Mouse (Mus musculus): ENCODE results near the gene Mbtps1. TPM values are rescaled to one million over a fixed set of nuclear protein-coding genes. Genes with fewer than 3 reads are reported as not detected.

The Mbtps1 gene
- total RNA-seq, 2 experiments from 2014 or later: 42.7 to 88.4 TPM

GRCm38 (mm10) chr8:119510471-119510870 lies 48.1 kb downstream of the Mbtps1 start:
- ATAC-seq (replicated peaks; ENCODE audit: low FRiP score, poor library complexity, severe bottlenecking): no peak

GRCm38 (mm10) chr8:119506106-119506505 lies 52.4 kb downstream of the Mbtps1 start:
- ATAC-seq (replicated peaks; ENCODE audit: low FRiP score, poor library complexity, severe bottlenecking): no peak

GRCm38 (mm10) chr8:119505488-119505887 lies 53.0 kb downstream of the Mbtps1 start:
- ATAC-seq (replicated peaks; ENCODE audit: low FRiP score, poor library complexity, severe bottlenecking): no peak

GRCm38 (mm10) chr8:119503191-119503767 lies 55.3 kb downstream of the Mbtps1 start:
- no peak for ATAC-seq (replicated peaks; ENCODE audit: low FRiP score, poor library complexity, severe bottlenecking)

- no peak for ATAC-seq (replicated peaks; ENCODE audit: low FRiP score, poor library complexity, severe bottlenecking)
Measured at GRCm38 (mm10) chr8:119502111-119502510, 56.4 kb downstream of the Mbtps1 start.

- ATAC-seq (replicated peaks; ENCODE audit: low FRiP score, poor library complexity, severe bottlenecking): no peak
Measured at GRCm38 (mm10) chr8:119501598-119501997, 56.9 kb downstream of the Mbtps1 start, which contains the start of gene Slc38a8. Slc38a8 (minus strand) TSS chr8:119501698.

GRCm38 (mm10) chr8:119499836-119500235 lies 58.7 kb downstream of the Mbtps1 start:
- ATAC-seq (replicated peaks; ENCODE audit: low FRiP score, poor library complexity, severe bottlenecking): no peak

- ATAC-seq (replicated peaks; ENCODE audit: low FRiP score, poor library complexity, severe bottlenecking): no peak
Measured at GRCm38 (mm10) chr8:119496848-119497247, 61.7 kb downstream of the Mbtps1 start.

- no peak for ATAC-seq (replicated peaks; ENCODE audit: low FRiP score, poor library complexity, severe bottlenecking)
Measured at GRCm38 (mm10) chr8:119487093-119487492, 71.4 kb downstream of the Mbtps1 start.

GRCm38 (mm10) chr8:119484145-119484896 lies 74.2 kb downstream of the Mbtps1 start:
- no peak for ATAC-seq (replicated peaks; ENCODE audit: low FRiP score, poor library complexity, severe bottlenecking)

GRCm38 (mm10) chr8:119478684-119479083 lies 79.9 kb downstream of the Mbtps1 start:
- ATAC-seq (replicated peaks; ENCODE audit: low FRiP score, poor library complexity, severe bottlenecking): no peak

GRCm38 (mm10) chr8:119468091-119468490 lies 90.4 kb downstream of the Mbtps1 start:
- no peak for ATAC-seq (replicated peaks; ENCODE audit: low FRiP score, poor library complexity, severe bottlenecking)

- no peak for ATAC-seq (replicated peaks; ENCODE audit: low FRiP score, poor library complexity, severe bottlenecking)
Measured at GRCm38 (mm10) chr8:119466794-119467193, 91.7 kb downstream of the Mbtps1 start.

GRCm38 (mm10) chr8:119466105-119466504 lies 92.4 kb downstream of the Mbtps1 start:
- no peak for ATAC-seq (replicated peaks; ENCODE audit: low FRiP score, poor library complexity, severe bottlenecking)

- ATAC-seq (replicated peaks; ENCODE audit: low FRiP score, poor library complexity, severe bottlenecking): no peak
Measured at GRCm38 (mm10) chr8:119463709-119464108, 94.8 kb downstream of the Mbtps1 start.

GRCm38 (mm10) chr8:119461356-119461755 lies 97.2 kb downstream of the Mbtps1 start:
- ATAC-seq (replicated peaks; ENCODE audit: low FRiP score, poor library complexity, severe bottlenecking): no peak

- no peak for ATAC-seq (replicated peaks; ENCODE audit: low FRiP score, poor library complexity, severe bottlenecking)
Measured at GRCm38 (mm10) chr8:119459724-119460123, 98.8 kb downstream of the Mbtps1 start.

Other genes with a start within 250 kb of the Mbtps1 start
- gene Hsbp1, start 214.2 kb downstream of the Mbtps1 start, total RNA-seq (2015; ENCODE audit: low replicate concordance): 38.9 and 42.3 TPM in 2 replicates
- gene Hsbp1, start 214.2 kb downstream of the Mbtps1 start, total RNA-seq (2017; ENCODE audit: low replicate concordance): 15.3 and 22.3 TPM in 2 replicates
- gene Mlycd, start 163.9 kb downstream of the Mbtps1 start, total RNA-seq (2015; ENCODE audit: low replicate concordance): 3.6 and 3.8 TPM in 2 replicates
- 0.64 and 1.6 TPM in 2 replicates for gene Mlycd, start 163.9 kb downstream of the Mbtps1 start, total RNA-seq (2017; ENCODE audit: low replicate concordance)
- gene Osgin1, start 124.6 kb downstream of the Mbtps1 start, total RNA-seq (2015; ENCODE audit: low replicate concordance): not detected in 2 replicates
- gene Osgin1, start 124.6 kb downstream of the Mbtps1 start, total RNA-seq (2017; ENCODE audit: low replicate concordance): not detected in 2 replicates
- gene Necab2, start 112.0 kb downstream of the Mbtps1 start, total RNA-seq (2015; ENCODE audit: low replicate concordance): not detected in 2 replicates
- gene Necab2, start 112.0 kb downstream of the Mbtps1 start, total RNA-seq (2017; ENCODE audit: low replicate concordance): not detected in 2 replicates
- not detected in 2 replicates for gene Slc38a8, start 57.0 kb downstream of the Mbtps1 start, total RNA-seq (2015; ENCODE audit: low replicate concordance)
- gene Slc38a8, start 57.0 kb downstream of the Mbtps1 start, total RNA-seq (2017; ENCODE audit: low replicate concordance): not detected in 2 replicates
- 8.4 and 15.9 TPM in 2 replicates for gene Hsdl1, start 16.4 kb upstream of the Mbtps1 start, total RNA-seq (2015; ENCODE audit: low replicate concordance)
- gene Hsdl1, start 16.4 kb upstream of the Mbtps1 start, total RNA-seq (2017; ENCODE audit: low replicate concordance): 24.1 and 26.2 TPM in 2 replicates
- gene Dnaaf1, start 16.5 kb upstream of the Mbtps1 start, total RNA-seq (2015; ENCODE audit: low replicate concordance): not detected in 2 replicates
- gene Dnaaf1, start 16.5 kb upstream of the Mbtps1 start, total RNA-seq (2017; ENCODE audit: low replicate concordance): not detected in 2 replicates
- 2.5 and 4.3 TPM in 2 replicates for gene Taf1c, start 46.5 kb upstream of the Mbtps1 start, total RNA-seq (2015; ENCODE audit: low replicate concordance)
- gene Taf1c, start 46.5 kb upstream of the Mbtps1 start, total RNA-seq (2017; ENCODE audit: low replicate concordance): 2.4 and 3.0 TPM in 2 replicates
- not detected in 2 replicates for gene Adad2, start 54.0 kb upstream of the Mbtps1 start, total RNA-seq (2015; ENCODE audit: low replicate concordance)
- not detected in 2 replicates for gene Adad2, start 54.0 kb upstream of the Mbtps1 start, total RNA-seq (2017; ENCODE audit: low replicate concordance)
- not detected in 2 replicates for gene Kcng4, start 76.9 kb upstream of the Mbtps1 start, total RNA-seq (2015; ENCODE audit: low replicate concordance)
- gene Kcng4, start 76.9 kb upstream of the Mbtps1 start, total RNA-seq (2017; ENCODE audit: low replicate concordance): not detected in 2 replicates
- gene Wfdc1, start 107.6 kb upstream of the Mbtps1 start, total RNA-seq (2015; ENCODE audit: low replicate concordance): not detected in 2 replicates
- gene Wfdc1, start 107.6 kb upstream of the Mbtps1 start, total RNA-seq (2017; ENCODE audit: low replicate concordance): not detected in 2 replicates
- gene Atp2c2, start 141.3 kb upstream of the Mbtps1 start, total RNA-seq (2015; ENCODE audit: low replicate concordance): not detected in 2 replicates
- not detected in 2 replicates for gene Atp2c2, start 141.3 kb upstream of the Mbtps1 start, total RNA-seq (2017; ENCODE audit: low replicate concordance)
- gene Tldc1, start 219.7 kb upstream of the Mbtps1 start, total RNA-seq (2015; ENCODE audit: low replicate concordance): 4.2 TPM in 1 of 2 replicates, not detected in the other
- gene Tldc1, start 219.7 kb upstream of the Mbtps1 start, total RNA-seq (2017; ENCODE audit: low replicate concordance): 0.51 TPM in 1 of 2 replicates, not detected in the other

All from erythroid progenitor cell, adult 5-6 weeks (primary cell).